Mouse (Mus musculus) intestine, embryonic 16.5 days (tissue): ENCODE results near the gene Snx30. TPM values are rescaled to one million over a fixed set of nuclear protein-coding genes. Genes with fewer than 3 reads are reported as not detected.

Source experiments
- ATAC-seq: fragments of 200-750 bp; cut with Nextera tagmentation; 2 replicates; pipeline ENCODE4 v1.8.0; 2017; ENCODE audit warnings: moderate TSS enrichment, moderate library complexity
- H3K27ac ChIP-seq: fragments of 300-500 bp; sonication (generic); 2 replicates; pipeline ENCODE4 v1.5.1; 2014; ENCODE audit warnings: mild to moderate bottlenecking, low read length
- H3K27me3 ChIP-seq: fragments of 300-500 bp; sonication (generic); replicated peaks from 2 replicates; pipeline ENCODE4 v1.6.1; 2014; ENCODE audit warnings: low read length, control low read depth, mixed read lengths; ENCODE audit not compliant: control insufficient read depth, insufficient read depth
- H3K36me3 ChIP-seq: fragments of 300-500 bp; sonication (generic); 2 replicates; pipeline ENCODE4 v1.6.1; 2014; ENCODE audit warnings: low read length, control low read depth; ENCODE audit not compliant: control insufficient read depth, insufficient read depth
- H3K4me1 ChIP-seq: fragments of 300-500 bp; sonication (generic); 2 replicates; pipeline ENCODE4 v1.6.1; 2014; ENCODE audit warnings: low read length, control low read depth, mixed read lengths; ENCODE audit not compliant: control insufficient read depth, insufficient read depth
- H3K4me2 ChIP-seq: fragments of 300-500 bp; sonication (generic); 2 replicates; pipeline ENCODE4 v1.6.1; 2014; ENCODE audit warnings: low read depth, low read length, control low read depth
- H3K4me3 ChIP-seq: fragments of 300-500 bp; sonication (generic); 2 replicates; pipeline ENCODE4 v1.5.1; 2014; ENCODE audit warnings: mild to moderate bottlenecking, low read length
- H3K9ac ChIP-seq: fragments of 300-500 bp; sonication (generic); 2 replicates; pipeline ENCODE4 v1.6.1; 2014; ENCODE audit warnings: low read depth, low read length
- H3K9me3 ChIP-seq: fragments of 300-500 bp; sonication (generic); 2 replicates; pipeline ENCODE4 v1.6.1; 2016; ENCODE audit warnings: low read length, control low read depth; ENCODE audit not compliant: control insufficient read depth
- WGBS: fragments of 180-500 bp; shearing (Covaris S2); extraction: QIAGEN DNeasy Blood & Tissue Kit; methylation state at CpG from one replicate; pipeline ENCODE4 v1.1.7; 2014; 5-methylcytosine and 5-hydroxymethylcytosine counted together
- polyA plus RNA-seq: library from polyadenylated mRNA; unstranded; fragments of >200 nt; fragmentation: Nextera tagmentation; extraction: Ambion mirVana; gene quantifications from 2 replicates; pipeline ENCODE4 v1.2.1, GENCODE M21; 2015

Snx30 gene
- polyA plus RNA-seq, 1 experiment from 2014 or later: 5.2 TPM

GRCm38 (mm10) chr4:59767717-59768116 lies 37.9 kb upstream of the Snx30 start:
- 73% methylated on average over 2 of the region's 2 CpGs for whole genome bisulfite sequencing
- no peak overlapping the region for H3K27ac ChIP-seq
- no peaks in the 10 kb centered on the region for H3K9me3 ChIP-seq
- no peak overlapping the region for H3K9ac ChIP-seq
- H3K4me1 ChIP-seq: no peaks in the 10 kb centered on the region
- no peak overlapping the region for H3K4me3 ChIP-seq
- H3K4me2 ChIP-seq: no peak overlapping the region
- ATAC-seq: no peak
- no peaks in the 10 kb centered on the region for H3K27me3 ChIP-seq
- H3K36me3 ChIP-seq: no peaks in the 10 kb centered on the region; the same call in 1 of the 2 replicates

GRCm38 (mm10) chr4:59772171-59772879 lies 33.3 kb upstream of the Snx30 start:
- Histone ChIP-seq H3K4me2 (no peak overlapping the region), H3K9ac (no peak overlapping the region), H3K36me3 (peaks cover 3% of the 10 kb centered on the region), H3K4me3 (no peak overlapping the region), H3K27ac (no peak overlapping the region), H3K27me3 (no peaks in the 10 kb centered on the region), H3K9me3 (no peaks in the 10 kb centered on the region), H3K4me1 (no peaks in the 10 kb centered on the region)
- no peak for ATAC-seq
- WGBS: 73% methylated on average over 17 of the region's 17 CpGs

GRCm38 (mm10) chr4:59777828-59778227 lies 27.8 kb upstream of the Snx30 start:
- H3K36me3 ChIP-seq: peaks cover 3% of the 10 kb centered on the region; the same call in 1 of the 2 replicates
- H3K27me3 ChIP-seq: no peaks in the 10 kb centered on the region
- H3K27ac ChIP-seq: no peak overlapping the region
- no peak for ATAC-seq
- H3K4me3 ChIP-seq: no peak overlapping the region
- WGBS: 82% methylated on average over 3 of the region's 3 CpGs
- no peaks in the 10 kb centered on the region for H3K9me3 ChIP-seq
- H3K4me2 ChIP-seq: no peak overlapping the region
- no peaks in the 10 kb centered on the region for H3K4me1 ChIP-seq
- no peak overlapping the region for H3K9ac ChIP-seq

GRCm38 (mm10) chr4:59780568-59780967 lies 25.1 kb upstream of the Snx30 start:
- no peak for ATAC-seq
- WGBS: 20% methylated on average over 1 of the region's 1 CpGs
- no peak overlapping the region for H3K9ac ChIP-seq
- no peaks in the 10 kb centered on the region for H3K9me3 ChIP-seq
- H3K27ac ChIP-seq: no peak overlapping the region
- no peaks in the 10 kb centered on the region for H3K27me3 ChIP-seq
- H3K4me2 ChIP-seq: no peak overlapping the region
- no peak overlapping the region for H3K4me3 ChIP-seq
- H3K4me1 ChIP-seq: no peaks in the 10 kb centered on the region
- H3K36me3 ChIP-seq: no peaks in the 10 kb centered on the region

GRCm38 (mm10) chr4:59782853-59783684 lies 22.6 kb upstream of the Snx30 start:
- H3K9ac ChIP-seq: peak overlapping the region; percentile 83
- H3K36me3 ChIP-seq: no peaks in the 10 kb centered on the region
- H3K4me3 ChIP-seq: peak overlapping the region; percentile 91
- H3K27ac ChIP-seq: peak overlapping the region; percentile 42
- ATAC-seq: peak; percentile 61
- H3K9me3 ChIP-seq: no peaks in the 10 kb centered on the region
- H3K27me3 ChIP-seq: no peaks in the 10 kb centered on the region
- under 1% methylated on average over 47 of the region's 47 CpGs for WGBS
- H3K4me1 ChIP-seq: no peaks in the 10 kb centered on the region
- peak overlapping the region; percentile 88 for H3K4me2 ChIP-seq

GRCm38 (mm10) chr4:59783685-59784279 lies 21.9 kb upstream of the Snx30 start:
- peak overlapping the region; percentile 42 for H3K27ac ChIP-seq
- H3K4me3 ChIP-seq: peak overlapping the region; percentile 91
- H3K9ac ChIP-seq: peak overlapping the region; percentile 83
- WGBS: under 1% methylated on average over 36 of the region's 36 CpGs
- peak overlapping the region; percentile 88 for H3K4me2 ChIP-seq
- no peaks in the 10 kb centered on the region for H3K27me3 ChIP-seq
- H3K9me3 ChIP-seq: no peaks in the 10 kb centered on the region
- no peaks in the 10 kb centered on the region for H3K4me1 ChIP-seq
- peak; percentile 98 for ATAC-seq
- no peaks in the 10 kb centered on the region for H3K36me3 ChIP-seq

- Histone ChIP-seq H3K9me3 (no peaks in the 10 kb centered on the region), H3K27me3 (no peaks in the 10 kb centered on the region), H3K4me2 (no peak overlapping the region), H3K27ac (no peak overlapping the region), H3K9ac (no peak overlapping the region), H3K36me3 (no peaks in the 10 kb centered on the region), H3K4me1 (no peaks in the 10 kb centered on the region), H3K4me3 (no peak overlapping the region)
- no peak for ATAC-seq
- WGBS: 26% methylated on average over 2 of the region's 2 CpGs
Measured at GRCm38 (mm10) chr4:59785412-59785811, 20.2 kb upstream of the Snx30 start.

GRCm38 (mm10) chr4:59786661-59787060 lies 19.0 kb upstream of the Snx30 start:
- Histone ChIP-seq H3K27me3 (no peaks in the 10 kb centered on the region), H3K4me2 (no peak overlapping the region), H3K27ac (no peak overlapping the region), H3K4me3 (no peak overlapping the region), H3K9me3 (no peaks in the 10 kb centered on the region), H3K36me3 (no peaks in the 10 kb centered on the region), H3K4me1 (no peaks in the 10 kb centered on the region), H3K9ac (no peak overlapping the region)
- WGBS: under 1% methylated on average over 7 of the region's 7 CpGs
- no peak for ATAC-seq

GRCm38 (mm10) chr4:59787126-59787525 lies 18.5 kb upstream of the Snx30 start:
- H3K9ac ChIP-seq: no peak overlapping the region
- no peak overlapping the region for H3K27ac ChIP-seq
- no peaks in the 10 kb centered on the region for H3K27me3 ChIP-seq
- no peaks in the 10 kb centered on the region for H3K9me3 ChIP-seq
- no peak overlapping the region for H3K4me2 ChIP-seq
- H3K36me3 ChIP-seq: no peaks in the 10 kb centered on the region
- WGBS: 65% methylated on average over 6 of the region's 6 CpGs
- no peak overlapping the region for H3K4me3 ChIP-seq
- H3K4me1 ChIP-seq: no peaks in the 10 kb centered on the region
- ATAC-seq: no peak
